Mouse (Mus musculus) erythroid progenitor cell, adult 5-6 weeks (primary cell): Measurements from ENCODE around the gene Vmn1r212. TPM values are rescaled to one million over a fixed set of nuclear protein-coding genes. Genes with fewer than 3 reads are reported as not detected.
"Not testable (repeated sequence)": the region's sequence is repeated elsewhere in the genome, so short reads cannot be mapped to it uniquely, and the experiment has no call there.

ENCODE experiments used
- ATAC-seq: replicated peaks from 2 replicates; pipeline ENCODE4 v1.8.0; 2016; ENCODE audit warnings: moderate number of reproducible peaks, mild to moderate bottlenecking, moderate TSS enrichment, inconsistent platforms; ENCODE audit not compliant: poor library complexity, low FRiP score, severe bottlenecking
- total RNA-seq, 2 experiments: library from RNA; stranded (forward) in 1 of 2; stranded (reverse) in 1 of 2; fragments of 150-400 nt in 1 of 2; fragments of 186-747, 209-891 nt in 1 of 2; gene quantifications; 2 replicates each; pipeline versions ENCODE4 v1.2.3 to v1.2.4; 2015 to 2017; ENCODE audit warnings: low replicate concordance in 2 of 2

Gene Vmn1r212
- total RNA-seq (2015; ENCODE audit: low replicate concordance) (not detected in 2 replicates), total RNA-seq (2017; ENCODE audit: low replicate concordance) (not detected in 2 replicates)

GRCm38 (mm10) chr13:22884105-22884504 lies at the start of gene Vmn1r212:
TSS of gene Vmn1r212 (minus strand) at chr13:22884205.
- no peak for ATAC-seq

- ATAC-seq: no peak
Measured at GRCm38 (mm10) chr13:22879257-22879656, 4.7 kb downstream of the Vmn1r212 start.

DNA sequence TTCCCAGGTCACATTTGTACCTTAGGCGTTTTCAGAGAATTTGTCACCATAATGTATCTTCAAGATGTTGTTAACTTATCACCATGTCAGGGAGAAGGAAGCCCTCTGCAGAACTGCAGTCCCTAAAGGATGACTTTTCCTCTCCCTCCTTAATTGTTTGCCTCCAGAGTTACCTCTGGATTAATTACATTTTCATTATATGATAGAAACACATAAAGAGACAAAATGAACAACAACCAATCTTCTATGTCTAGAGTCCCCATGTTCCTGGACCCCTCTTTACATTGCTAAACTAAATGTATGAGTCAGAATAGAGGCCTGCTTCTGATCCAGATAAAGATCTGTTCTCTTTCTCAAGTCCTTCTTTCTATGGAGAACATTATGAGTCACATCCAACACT lies 26.5 kb downstream of the Vmn1r212 start, which contains the start of gene Vmn1r211:
Gene Vmn1r211, minus strand, starts transcription at position 101 of the 400 bp plus-strand sequence.
- no peak for ATAC-seq

DNA sequence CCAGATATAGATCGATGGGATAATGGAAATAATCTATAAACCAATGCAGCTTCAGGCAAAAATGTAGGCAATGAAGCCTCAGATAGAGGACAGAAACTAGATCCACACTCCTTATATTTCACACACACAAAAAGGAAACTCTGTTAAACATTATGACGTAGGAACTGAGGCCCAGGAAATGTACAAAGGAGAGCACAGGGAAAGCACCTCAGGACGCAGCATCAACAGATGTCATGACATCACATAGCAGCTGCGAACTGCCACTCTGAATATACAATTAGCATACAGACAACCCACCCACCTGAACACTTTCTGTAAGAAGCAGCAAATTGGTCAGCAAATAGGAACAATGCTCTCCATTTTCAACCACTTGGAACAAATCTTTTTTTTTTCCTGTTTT lies 29.2 kb downstream of the Vmn1r212 start:
- no peak for ATAC-seq

GRCm38 (mm10) chr13:22846798-22847197 lies 37.2 kb downstream of the Vmn1r212 start:
- no peak for ATAC-seq

DNA sequence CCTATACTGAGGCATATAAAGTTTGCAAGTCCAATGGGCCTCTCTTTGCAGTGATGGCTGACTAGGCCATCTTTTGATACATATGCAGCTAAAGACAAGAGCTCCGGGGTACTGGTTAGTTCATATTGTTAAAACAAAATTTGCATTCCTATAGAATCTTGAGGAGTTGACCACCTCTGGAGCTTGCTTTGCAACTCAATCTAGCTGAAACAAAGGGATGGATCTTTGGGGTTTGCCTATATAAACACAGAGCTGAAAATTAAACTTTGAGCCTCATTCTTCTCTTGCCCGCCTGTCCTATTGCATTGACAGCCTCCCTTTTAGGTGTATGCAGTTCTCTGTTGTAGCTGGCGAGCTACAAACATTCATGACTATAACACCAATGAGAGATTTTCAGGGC lies 39.7 kb downstream of the Vmn1r212 start:
- ATAC-seq: not testable (repeated sequence)

Other genes starting within 250 kb of the Vmn1r212 start
- gene Vmn1r207-ps, start 154.6 kb downstream of the Vmn1r212 start, total RNA-seq (2015; ENCODE audit: low replicate concordance): not detected in 2 replicates
- gene Vmn1r207-ps, start 154.6 kb downstream of the Vmn1r212 start, total RNA-seq (2017; ENCODE audit: low replicate concordance): not detected in 2 replicates
- gene Vmn1r208, start 106.8 kb downstream of the Vmn1r212 start, total RNA-seq (2015; ENCODE audit: low replicate concordance): not detected in 2 replicates
- not detected in 2 replicates for gene Vmn1r208, start 106.8 kb downstream of the Vmn1r212 start, total RNA-seq (2017; ENCODE audit: low replicate concordance)
- gene Vmn1r209, start 74.5 kb downstream of the Vmn1r212 start, total RNA-seq (2015; ENCODE audit: low replicate concordance): not detected in 2 replicates
- gene Vmn1r209, start 74.5 kb downstream of the Vmn1r212 start, total RNA-seq (2017; ENCODE audit: low replicate concordance): not detected in 2 replicates
- gene Vmn1r210, start 52.9 kb downstream of the Vmn1r212 start, total RNA-seq (2015; ENCODE audit: low replicate concordance): not detected in 2 replicates
- not detected in 2 replicates for gene Vmn1r210, start 52.9 kb downstream of the Vmn1r212 start, total RNA-seq (2017; ENCODE audit: low replicate concordance)
- gene Vmn1r211, start 26.6 kb downstream of the Vmn1r212 start, total RNA-seq (2015; ENCODE audit: low replicate concordance): not detected in 2 replicates
- not detected in 2 replicates for gene Vmn1r211, start 26.6 kb downstream of the Vmn1r212 start, total RNA-seq (2017; ENCODE audit: low replicate concordance)
- not detected in 2 replicates for gene Vmn1r213, start 123.5 kb upstream of the Vmn1r212 start, total RNA-seq (2015; ENCODE audit: low replicate concordance)
- not detected in 2 replicates for gene Vmn1r213, start 123.5 kb upstream of the Vmn1r212 start, total RNA-seq (2017; ENCODE audit: low replicate concordance)
- not detected in 2 replicates for gene Vmn1r214, start 146.2 kb upstream of the Vmn1r212 start, total RNA-seq (2015; ENCODE audit: low replicate concordance)
- gene Vmn1r214, start 146.2 kb upstream of the Vmn1r212 start, total RNA-seq (2017; ENCODE audit: low replicate concordance): not detected in 2 replicates
- not detected in 2 replicates for gene Vmn1r215, start 183.8 kb upstream of the Vmn1r212 start, total RNA-seq (2015; ENCODE audit: low replicate concordance)
- not detected in 2 replicates for gene Vmn1r215, start 183.8 kb upstream of the Vmn1r212 start, total RNA-seq (2017; ENCODE audit: low replicate concordance)
- gene Vmn1r217, start 234.0 kb upstream of the Vmn1r212 start, total RNA-seq (2015; ENCODE audit: low replicate concordance): not detected in 2 replicates
- gene Vmn1r217, start 234.0 kb upstream of the Vmn1r212 start, total RNA-seq (2017; ENCODE audit: low replicate concordance): not detected in 2 replicates
- gene Vmn1r218, start 248.9 kb upstream of the Vmn1r212 start, total RNA-seq (2015; ENCODE audit: low replicate concordance): not detected in 2 replicates
- gene Vmn1r218, start 248.9 kb upstream of the Vmn1r212 start, total RNA-seq (2017; ENCODE audit: low replicate concordance): not detected in 2 replicates